Mouse (Mus musculus) forebrain, postnatal 0 days (tissue): ENCODE data around the gene Galnt2. TPM values are rescaled to one million over a fixed set of nuclear protein-coding genes. Genes with fewer than 3 reads are reported as not detected.
A peak's percentile ranks its signal among the peaks of the same experiment; 100 is the strongest.

ENCODE experiments used
- ATAC-seq: fragments of 200-750 bp; cut with Nextera tagmentation; 2 replicates; pipeline ENCODE4 v1.8.0; 2017; ENCODE audit warnings: mild to moderate bottlenecking, moderate library complexity
- DNase-seq: peaks from one replicate; pipeline ENCODE4 v3.0.0-alpha.2; 2015
- H3K27ac ChIP-seq: fragments of 300-500 bp; sonication (generic); 2 replicates; pipeline ENCODE4 v1.5.1; 2014; ENCODE audit warnings: low read depth, mild to moderate bottlenecking, antibody characterized with exemption, low read length, moderate library complexity, mixed read lengths
- H3K27me3 ChIP-seq: fragments of 300-500 bp; sonication (generic); 2 replicates; pipeline ENCODE4 v1.6.1; 2014; ENCODE audit warnings: mild to moderate bottlenecking, low read length, mixed read lengths; ENCODE audit not compliant: insufficient read depth
- H3K36me3 ChIP-seq: fragments of 300-500 bp; sonication (generic); 2 replicates; pipeline ENCODE4 v1.6.1; 2014; ENCODE audit warnings: mild to moderate bottlenecking, moderate library complexity; ENCODE audit not compliant: insufficient read depth
- H3K4me1 ChIP-seq: fragments of 300-500 bp; sonication (generic); 2 replicates; pipeline ENCODE4 v1.6.1; 2014; ENCODE audit warnings: antibody characterized with exemption; ENCODE audit not compliant: insufficient read depth
- H3K4me2 ChIP-seq: fragments of 300-500 bp; sonication (generic); 2 replicates; pipeline ENCODE4 v1.6.1; 2014; ENCODE audit warnings: low read depth, mild to moderate bottlenecking, moderate library complexity
- H3K4me3 ChIP-seq: fragments of 300-500 bp; sonication (generic); 2 replicates; pipeline ENCODE4 v1.5.1; 2014; ENCODE audit warnings: low read depth, low read length, mixed read lengths
- H3K9ac ChIP-seq: fragments of 300-500 bp; sonication (generic); 2 replicates; pipeline ENCODE4 v1.6.1; 2014; ENCODE audit warnings: mild to moderate bottlenecking
- H3K9me3 ChIP-seq: fragments of 300-500 bp; sonication (generic); 2 replicates; pipeline ENCODE4 v1.6.1; 2016; ENCODE audit warnings: low read length
- CTCF ChIP-seq: sonication (generic); IDR thresholded peaks from 2 replicates; pipeline ENCODE4 v1.5.1; 2016; ENCODE audit warnings: antibody characterized with exemption, control low read depth, low read depth
- WGBS: fragments of 180-500 bp; shearing (Covaris S2); extraction: QIAGEN DNeasy Blood & Tissue Kit; methylation state at CpG from one replicate; pipeline ENCODE4 v1.1.7; 2014; 5-methylcytosine and 5-hydroxymethylcytosine counted together
- polyA plus RNA-seq: library from polyadenylated mRNA; unstranded; fragments of >200 nt; fragmentation: Nextera tagmentation; extraction: Ambion mirVana; gene quantifications from 2 replicates; pipeline ENCODE4 v1.2.1, GENCODE M21; 2015
- total RNA-seq: library from RNA; depleted of rRNA; stranded (reverse); fragments of >200 nt; gene quantifications from 2 replicates; pipeline ENCODE4 v1.2.3, GENCODE M21; 2014

The Galnt2 gene
- total and polyA plus RNA-seq, 2 experiments from 2014 or later: 55.5 to 63.1 TPM

DNA sequence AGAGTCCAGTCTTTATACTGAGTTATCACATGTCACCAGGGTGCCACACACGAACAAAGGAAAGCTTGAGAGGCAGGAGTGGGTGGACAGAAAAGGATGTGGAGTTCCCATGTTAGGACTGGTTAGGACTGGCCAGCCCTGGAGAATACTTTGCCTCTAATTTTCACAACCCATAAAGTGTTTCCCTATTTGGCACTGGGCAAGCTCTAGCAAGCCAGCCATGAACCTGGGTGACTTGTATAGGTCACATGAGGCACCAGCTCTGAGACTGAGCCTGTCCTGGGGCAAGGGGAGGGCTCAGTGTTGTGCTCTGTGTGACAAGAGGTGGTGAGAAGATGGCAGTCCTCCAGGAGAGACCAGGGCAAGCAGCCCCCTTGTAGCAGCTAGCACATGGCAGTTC, 116.9 kb downstream of the Galnt2 start:
- ATAC-seq (no peak), DNase-seq (no peak)
- Histone ChIP-seq H3K4me2 (no peak overlapping the region), H3K27me3 (no peaks in the 10 kb centered on the region), H3K36me3 (peaks cover 14% of the 10 kb centered on the region), H3K27ac (no peak overlapping the region), H3K9me3 (no peaks in the 10 kb centered on the region), H3K4me1 (no peaks in the 10 kb centered on the region), H3K9ac (no peak overlapping the region), H3K4me3 (no peak overlapping the region)
- 58% methylated on average over 1 of the region's 1 CpGs for WGBS
- TF ChIP-seq CTCF: no peak

DNA sequence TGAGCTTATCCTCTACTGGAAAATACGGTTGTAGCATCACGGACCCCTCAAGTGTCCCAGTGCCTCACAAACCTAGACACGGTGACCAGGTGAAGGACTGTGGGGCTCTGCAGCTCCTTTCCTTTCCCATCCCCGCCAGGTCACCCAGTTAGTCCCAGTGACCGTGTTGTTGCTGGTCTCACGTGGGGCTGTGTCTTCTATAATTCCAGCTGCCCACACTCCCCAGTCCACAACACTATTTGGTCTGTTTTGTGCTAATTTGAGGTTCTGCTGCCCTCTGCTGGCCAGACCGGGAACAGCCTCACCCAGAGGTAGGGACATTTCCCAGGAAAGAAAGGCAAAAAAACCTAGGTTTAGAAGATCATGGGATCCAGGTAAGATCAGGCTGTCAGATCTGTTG, 118.5 kb downstream of the Galnt2 start:
- ATAC-seq: peak; percentile 69
- peak; percentile 89 for DNase-seq
- H3K9me3 ChIP-seq: no peaks in the 10 kb centered on the region
- WGBS: 36% methylated on average over 7 of the region's 7 CpGs
- no peak overlapping the region for H3K9ac ChIP-seq
- H3K27me3 ChIP-seq: no peaks in the 10 kb centered on the region
- H3K4me3 ChIP-seq: no peak overlapping the region
- H3K4me2 ChIP-seq: no peak overlapping the region
- TF ChIP-seq CTCF: peak; percentile 99
- no peak overlapping the region for H3K27ac ChIP-seq
- peaks cover 5% of the 10 kb centered on the region; the same call in 1 of the 2 replicates for H3K36me3 ChIP-seq
- H3K4me1 ChIP-seq: no peaks in the 10 kb centered on the region

DNA sequence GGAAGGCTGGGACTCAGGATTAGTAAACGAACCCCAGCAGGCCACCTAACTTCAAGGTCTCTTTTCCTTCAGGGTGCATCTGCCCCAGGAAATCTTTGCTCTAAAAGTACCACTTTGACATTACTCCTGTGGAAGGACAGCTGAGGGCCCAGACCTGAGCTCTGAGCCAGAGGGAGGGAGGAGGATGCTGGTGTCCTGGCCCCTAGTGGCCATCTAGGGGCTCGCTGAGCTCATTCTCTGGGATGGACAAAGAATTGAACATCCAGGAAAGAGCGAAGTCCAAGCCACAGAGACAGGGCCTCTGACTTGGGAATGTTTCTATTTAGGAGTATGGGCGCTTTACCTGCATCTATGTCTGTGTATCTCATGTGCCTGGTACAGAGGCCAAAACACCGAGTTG, 120.4 kb downstream of the Galnt2 start:
- H3K4me1 ChIP-seq: no peaks in the 10 kb centered on the region
- H3K4me3 ChIP-seq: no peak overlapping the region
- no peak overlapping the region for H3K9ac ChIP-seq
- TF ChIP-seq CTCF: peak; percentile 41
- H3K27ac ChIP-seq: no peak overlapping the region
- no peaks in the 10 kb centered on the region for H3K27me3 ChIP-seq
- WGBS: 57% methylated on average over 5 of the region's 5 CpGs
- ATAC-seq (no peak), DNase-seq (no peak)
- no peaks in the 10 kb centered on the region for H3K9me3 ChIP-seq
- H3K4me2 ChIP-seq: no peak overlapping the region
- H3K36me3 ChIP-seq: no peaks in the 10 kb centered on the region

DNA sequence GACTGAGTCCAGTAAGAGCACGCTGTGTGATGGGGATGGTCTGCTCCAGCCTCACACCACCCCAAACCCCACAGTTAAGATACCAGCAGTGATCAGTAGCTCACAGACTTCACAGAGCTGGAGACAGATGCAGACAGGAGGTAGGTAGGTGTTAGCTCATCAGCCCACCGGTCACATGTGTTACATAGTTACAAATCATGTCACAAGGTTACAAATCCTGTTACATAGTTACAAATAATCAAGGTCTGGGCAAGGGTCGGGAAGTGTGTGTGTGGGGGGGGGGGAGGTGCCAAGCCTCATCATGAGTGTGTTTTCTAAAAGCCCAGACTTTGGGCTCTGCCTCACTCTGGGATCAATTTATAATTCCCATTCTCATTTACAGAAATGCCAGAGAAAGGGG, 129.7 kb downstream of the Galnt2 start:
- H3K27ac ChIP-seq: no peak overlapping the region
- no peaks in the 10 kb centered on the region for H3K4me1 ChIP-seq
- H3K4me2 ChIP-seq: no peak overlapping the region
- TF ChIP-seq CTCF: no peak
- no peak overlapping the region for H3K4me3 ChIP-seq
- ATAC-seq: no peak
- no peaks in the 10 kb centered on the region for H3K36me3 ChIP-seq
- no peak overlapping the region for H3K9ac ChIP-seq
- H3K27me3 ChIP-seq: no peaks in the 10 kb centered on the region
- no peak for DNase-seq
- 82% methylated on average over 3 of the region's 3 CpGs for WGBS
- no peaks in the 10 kb centered on the region for H3K9me3 ChIP-seq

DNA sequence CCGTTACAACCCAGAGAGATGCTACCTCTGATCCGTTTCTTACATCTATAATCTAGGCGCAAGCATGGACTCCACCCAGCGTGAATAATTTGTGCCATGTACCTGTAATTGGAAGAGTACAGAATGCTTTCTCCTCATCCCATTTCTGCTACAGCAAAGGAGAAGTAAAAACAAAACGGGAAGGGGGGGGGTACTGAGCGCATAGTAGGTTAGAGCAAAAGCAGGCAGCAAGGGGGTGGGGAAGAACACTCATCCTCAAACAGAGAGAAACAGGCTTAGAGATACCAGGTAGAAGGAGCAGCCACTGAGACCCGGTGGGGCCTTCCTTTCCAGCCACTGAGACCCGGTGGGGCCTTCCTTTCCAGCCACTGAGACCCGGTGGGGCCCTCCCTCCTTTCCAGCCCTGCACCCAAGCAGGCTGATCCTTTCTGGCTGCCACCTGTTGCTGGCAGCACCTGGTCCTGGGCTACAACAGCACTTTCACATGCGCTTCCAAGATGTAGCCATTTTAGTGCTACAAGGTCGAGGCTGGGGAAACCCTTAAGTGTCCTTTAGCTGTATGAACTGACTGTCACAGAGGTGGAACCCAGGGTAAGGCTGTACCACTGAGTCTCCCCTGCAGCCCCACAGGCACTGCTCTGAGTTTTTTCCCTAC, 130.7 kb downstream of the Galnt2 start:
- Histone ChIP-seq H3K4me1 (no peaks in the 10 kb centered on the region), H3K4me3 (no peak overlapping the region), H3K9ac (no peak overlapping the region), H3K27ac (no peak overlapping the region), H3K36me3 (0 out of 2 replicates have a peak, but pooled peaks cover 1% of the 10 kb centered on the region), H3K9me3 (no peaks in the 10 kb centered on the region), H3K4me2 (no peak overlapping the region), H3K27me3 (no peaks in the 10 kb centered on the region)
- WGBS: 82% methylated on average over 11 of the region's 11 CpGs
- no peak for ATAC-seq
- DNase-seq: no peak
- no peak for TF ChIP-seq CTCF

DNA sequence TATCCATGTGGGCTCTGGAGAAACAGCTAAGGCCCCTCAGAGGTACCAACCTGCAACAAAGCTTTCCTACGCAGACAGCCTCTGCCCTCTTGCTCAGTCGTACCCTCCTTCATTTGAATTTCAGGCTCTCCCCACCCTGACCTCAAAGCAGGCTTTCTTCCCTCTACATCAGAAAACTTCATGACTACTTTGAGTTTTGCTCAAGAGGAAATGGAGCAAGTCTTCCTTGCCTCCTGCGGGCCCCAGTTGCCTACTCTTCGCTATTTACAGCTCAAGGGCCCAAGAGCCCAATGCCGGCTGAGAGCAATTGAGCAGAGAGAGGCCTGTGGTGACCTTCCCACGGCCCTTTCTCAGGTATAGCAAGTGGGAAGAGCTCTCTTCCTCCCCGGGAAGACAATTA, 131.4 kb downstream of the Galnt2 start:
- no peaks in the 10 kb centered on the region for H3K4me1 ChIP-seq
- 78% methylated on average over 7 of the region's 7 CpGs for WGBS
- no peak overlapping the region for H3K4me2 ChIP-seq
- no peaks in the 10 kb centered on the region for H3K27me3 ChIP-seq
- ATAC-seq (no peak), DNase-seq (no peak)
- no peak overlapping the region for H3K4me3 ChIP-seq
- no peak for TF ChIP-seq CTCF
- H3K9ac ChIP-seq: no peak overlapping the region
- 0 out of 2 replicates have a peak, but pooled peaks cover 7% of the 10 kb centered on the region for H3K36me3 ChIP-seq
- H3K27ac ChIP-seq: no peak overlapping the region
- no peaks in the 10 kb centered on the region for H3K9me3 ChIP-seq

DNA sequence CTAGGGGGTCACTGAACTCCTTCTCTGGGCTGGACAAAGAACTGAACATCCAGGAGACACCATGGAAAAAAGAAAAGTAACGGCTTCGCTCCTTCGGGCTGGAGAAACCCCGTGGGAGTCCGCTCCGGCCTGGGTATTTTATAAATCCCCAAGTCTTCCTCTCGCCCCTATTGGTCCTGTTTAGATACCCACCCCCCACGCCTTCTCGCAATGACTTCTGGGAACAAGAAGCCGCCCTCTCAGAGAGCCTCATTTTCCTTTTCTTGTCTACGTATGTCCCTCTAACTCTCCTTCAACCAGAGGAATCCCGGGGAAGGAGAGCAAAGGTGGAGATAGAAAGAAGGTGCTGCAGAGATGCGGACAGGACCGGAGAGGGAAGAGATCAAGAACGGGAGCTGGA, 132.1 kb downstream of the Galnt2 start:
- 95% methylated on average over 15 of the region's 15 CpGs for WGBS
- Histone ChIP-seq H3K36me3 (0 out of 2 replicates have a peak, but pooled peaks cover 7% of the 10 kb centered on the region), H3K27ac (no peak overlapping the region), H3K4me1 (no peaks in the 10 kb centered on the region), H3K4me2 (no peak overlapping the region), H3K9ac (no peak overlapping the region), H3K27me3 (no peaks in the 10 kb centered on the region), H3K9me3 (no peaks in the 10 kb centered on the region), H3K4me3 (no peak overlapping the region)
- DNase-seq (no peak), ATAC-seq (no peak)
- no peak for TF ChIP-seq CTCF
